Mouse (Mus musculus) G1E-ER4 (cell line): ENCODE data around the gene Fkbp8. TPM values are rescaled to one million over a fixed set of nuclear protein-coding genes. Genes with fewer than 3 reads are reported as not detected.

Source experiments
- GATA1 ChIP-seq: IDR thresholded peaks from one replicate; pipeline ENCODE4 v1.8.0; 2012; ENCODE audit warnings: low read length, inconsistent platforms
- polyA plus RNA-seq: library from polyadenylated mRNA; stranded (reverse); fragments of >175 nt; gene quantifications from 2 replicates; pipeline ENCODE4 v1.2.3, GENCODE M21; 2012

The Fkbp8 gene
- polyA plus RNA-seq, 1 experiment = 1,401 TPM

DNA sequence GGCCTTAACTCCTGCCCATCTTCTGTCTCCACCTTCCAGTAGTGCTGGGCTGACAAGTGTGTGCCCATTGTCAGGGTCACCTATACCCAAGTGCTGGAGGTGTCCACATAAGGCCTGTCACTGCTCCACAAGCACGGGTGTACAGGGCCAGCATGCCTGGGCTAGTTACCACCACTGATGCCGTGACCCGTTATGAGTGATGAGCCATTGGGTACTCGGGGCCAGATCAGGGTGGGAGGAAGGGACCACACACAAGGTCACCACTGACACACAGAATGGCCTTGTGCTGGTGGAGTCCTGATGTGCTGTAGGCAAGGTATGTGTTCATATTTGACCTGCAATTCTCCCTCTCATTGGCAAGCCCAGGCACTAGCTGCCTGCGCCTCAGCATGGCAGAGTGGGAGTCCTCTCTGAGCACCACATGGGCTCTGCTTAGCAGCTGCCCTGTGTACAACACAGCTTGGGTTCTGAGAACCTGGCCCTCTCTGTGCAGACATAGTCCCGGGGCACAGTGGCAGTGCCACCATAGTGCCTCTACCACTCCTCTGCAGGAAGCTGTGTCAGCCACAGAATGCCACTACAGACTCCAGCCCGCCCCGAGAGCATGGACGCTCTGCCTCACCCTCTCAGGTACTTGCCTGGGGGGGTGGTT is 57.2 kb downstream of the Fkbp8 start:
- no peak for TF ChIP-seq GATA1

Other genes with a start within 250 kb of the Fkbp8 start
- 34.3 and 37.1 TPM in 2 replicates for gene Homer3, start 244.9 kb upstream of the Fkbp8 start, polyA plus RNA-seq
- 41.5 and 54.5 TPM in 2 replicates for gene Ddx49, start 225.2 kb upstream of the Fkbp8 start, polyA plus RNA-seq
- gene Cope, start 225.2 kb upstream of the Fkbp8 start, polyA plus RNA-seq = 311 and 375 TPM in 2 replicates
- gene Cers1, start 211.9 kb upstream of the Fkbp8 start, polyA plus RNA-seq = not detected in 2 replicates
- not detected in 2 replicates for gene Gdf1, start 197.9 kb upstream of the Fkbp8 start, polyA plus RNA-seq
- gene Upf1, start 174.4 kb upstream of the Fkbp8 start, polyA plus RNA-seq = 126 and 139 TPM in 2 replicates
- gene Comp, start 154.2 kb upstream of the Fkbp8 start, polyA plus RNA-seq = 0.28 and 0.29 TPM in 2 replicates
- 25.8 and 29.6 TPM in 2 replicates for gene Crtc1, start 88.1 kb upstream of the Fkbp8 start, polyA plus RNA-seq
- 10.0 and 10.8 TPM in 2 replicates for gene Klhl26, start 50.8 kb upstream of the Fkbp8 start, polyA plus RNA-seq
- gene Tmem59l, start 40.4 kb upstream of the Fkbp8 start, polyA plus RNA-seq = not detected in 2 replicates
- not detected in 2 replicates for gene Crlf1, start 34.6 kb upstream of the Fkbp8 start, polyA plus RNA-seq
- 264 and 347 TPM in 2 replicates for gene Rex1bd, start 21.0 kb upstream of the Fkbp8 start, polyA plus RNA-seq
- 421 and 1,202 TPM in 2 replicates for gene Uba52, start 16.9 kb upstream of the Fkbp8 start, polyA plus RNA-seq
- gene Kxd1, start 232 bp downstream of the Fkbp8 start, polyA plus RNA-seq = 41.4 and 54.9 TPM in 2 replicates
- gene Ell, start 11.7 kb downstream of the Fkbp8 start, polyA plus RNA-seq = 50.0 and 51.6 TPM in 2 replicates
- gene Isyna1, start 66.6 kb downstream of the Fkbp8 start, polyA plus RNA-seq = 184 and 204 TPM in 2 replicates
- gene Ssbp4, start 81.1 kb downstream of the Fkbp8 start, polyA plus RNA-seq = 968 and 1,213 TPM in 2 replicates
- 0.08 and 0.13 TPM in 2 replicates for gene Lrrc25, start 88.4 kb downstream of the Fkbp8 start, polyA plus RNA-seq
- gene Gdf15, start 104.7 kb downstream of the Fkbp8 start, polyA plus RNA-seq = 0.05 TPM in 1 of 2 replicates, not detected in the other
- gene Pgpep1, start 132.7 kb downstream of the Fkbp8 start, polyA plus RNA-seq = 3.7 and 5.0 TPM in 2 replicates
- gene Lsm4, start 145.5 kb downstream of the Fkbp8 start, polyA plus RNA-seq = 887 and 1,189 TPM in 2 replicates
- 173 and 232 TPM in 2 replicates for gene Jund, start 171.2 kb downstream of the Fkbp8 start, polyA plus RNA-seq
- gene Iqcn, start 175.7 kb downstream of the Fkbp8 start, polyA plus RNA-seq = not detected in 2 replicates
- not detected in 2 replicates for gene Gm3336, start 190.8 kb downstream of the Fkbp8 start, polyA plus RNA-seq
- gene Pde4c, start 196.0 kb downstream of the Fkbp8 start, polyA plus RNA-seq = 0.81 and 1.2 TPM in 2 replicates
- gene Rab3a, start 227.0 kb downstream of the Fkbp8 start, polyA plus RNA-seq = 21.8 and 26.1 TPM in 2 replicates
- 189 and 199 TPM in 2 replicates for gene Mpv17l2, start 233.2 kb downstream of the Fkbp8 start, polyA plus RNA-seq
- 70.1 and 86.8 TPM in 2 replicates for gene Pik3r2, start 249.0 kb downstream of the Fkbp8 start, polyA plus RNA-seq